Mouse (Mus musculus) liver, postnatal 0 days (tissue): ENCODE results near the gene Cdkn3.

Experiments
- CTCF ChIP-seq: sonication (generic); IDR thresholded peaks from 2 replicates; pipeline ENCODE4 v1.5.1; 2016; ENCODE audit warnings: antibody characterized with exemption, low read depth
- EP300 ChIP-seq: IDR thresholded peaks from 2 replicates; pipeline ENCODE4 v1.6.1; 2016; ENCODE audit warnings: antibody characterized with exemption, low read depth, mild to moderate bottlenecking

DNA sequence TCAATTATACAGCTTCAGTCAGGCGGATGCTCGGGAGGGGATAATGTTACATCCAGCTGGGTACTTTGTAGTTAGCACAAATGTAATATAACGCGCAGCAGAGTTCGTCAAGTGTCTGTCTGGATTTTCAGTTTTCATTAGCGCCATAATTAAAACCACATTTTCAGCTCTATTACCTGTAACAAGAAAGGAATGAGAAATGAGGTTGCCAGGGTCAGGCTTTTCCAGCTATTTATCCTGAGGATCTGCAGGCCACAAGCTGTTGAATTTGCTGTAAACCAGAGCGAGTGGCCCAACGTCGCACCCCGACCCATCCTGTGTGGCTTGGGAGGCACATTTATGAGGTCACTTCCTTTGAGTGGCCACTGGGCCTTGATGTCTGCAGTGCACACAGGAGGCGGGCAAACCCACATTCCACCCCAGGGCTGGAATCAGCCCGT is 41.8 kb upstream of the Cdkn3 start:
- no peak for TF ChIP-seq CTCF
- no peak for TF ChIP-seq EP300
